Mouse (Mus musculus) sigmoid colon, adult 10 weeks (tissue): Measurements from ENCODE around the gene Tmem158. TPM values are rescaled to one million over a fixed set of nuclear protein-coding genes. Genes with fewer than 3 reads are reported as not detected.

Experiments
- polyA plus RNA-seq: library from polyadenylated mRNA; stranded (reverse); fragments of 350-450 nt; fragmentation: Illumina TruSeq; extraction: RNeasy Lipid Tissue Mini Kit (QIAGEN cat#74804); gene quantifications from one replicate; pipeline ENCODE4 v1.2.3, GENCODE M21; 2014; ENCODE audit warnings: low read depth, low replicate concordance

Tmem158 gene
- 8.1 TPM for polyA plus RNA-seq

GRCm38 (mm10) chr9:123260611-123261021 is at the start of gene Tmem158:
Gene Tmem158 (minus strand): TSS chr9:123260764.

GRCm38 (mm10) chr9:123215621-123216440 is 44.7 kb downstream of the Tmem158 start, which contains the start of gene Cdcp1:
Gene Cdcp1 (minus strand): TSS chr9:123216038.

Other genes starting within 250 kb of the Tmem158 start
- gene Tmem42, start 239.4 kb downstream of the Tmem158 start, polyA plus RNA-seq = 10.6 TPM
- not detected for gene Tgm4, start 226.0 kb downstream of the Tmem158 start, polyA plus RNA-seq
- 42.0 TPM for gene Zdhhc3, start 147.6 kb downstream of the Tmem158 start, polyA plus RNA-seq
- gene Exosc7, start 147.5 kb downstream of the Tmem158 start, polyA plus RNA-seq = 19.9 TPM
- not detected for gene Clec3b, start 109.8 kb downstream of the Tmem158 start, polyA plus RNA-seq
- gene Cdcp1, start 44.7 kb downstream of the Tmem158 start, polyA plus RNA-seq = 66.9 TPM
- 12.2 TPM for gene Lars2, start 106.2 kb upstream of the Tmem158 start, polyA plus RNA-seq
- gene Limd1, start 217.9 kb upstream of the Tmem158 start, polyA plus RNA-seq = 20.0 TPM